Mouse (Mus musculus): ENCODE measurements at regions not wholly inside any gene's neighbourhood (a gene's known extent, or its start where the extent isn't known, plus 50 kb on each side); places are given as distances from the start of the nearest gene placed in this dataset.

DNA sequence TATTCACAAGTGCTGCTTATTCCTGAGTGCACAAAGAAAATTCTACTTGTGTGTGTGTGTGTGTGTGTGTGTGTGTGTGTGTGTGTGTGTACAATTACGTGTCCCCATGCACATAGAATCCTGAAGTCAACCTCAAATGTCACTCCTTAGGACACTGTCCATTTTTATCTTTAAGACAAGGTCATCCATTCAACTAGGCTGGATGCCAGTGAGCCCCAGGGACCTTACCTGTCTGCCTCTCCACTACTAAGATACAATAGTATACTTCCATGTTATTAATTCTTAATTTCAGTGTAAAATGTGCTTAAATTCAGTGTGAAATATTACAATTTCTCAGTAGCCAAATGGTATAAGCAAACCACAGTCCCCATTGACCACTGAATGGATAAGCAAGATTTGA is 193.5 kb upstream of the Nabp1 start:
- TF ChIP-seq CTCF (conservative IDR thresholded peaks at IDR 0.05; ENCODE audit: low read length) (no peak), POU5F1 (IDR thresholded peaks at IDR 0.05; ENCODE audit: borderline replicate concordance, low read length) (no peak)

Measured in E14TG2a.4 (cell line).